Mouse (Mus musculus) right cerebral cortex, postnatal 36 days (tissue): ENCODE measurements around the gene Emb.
"Not testable (repeated sequence)": the region's sequence is repeated elsewhere in the genome, so short reads cannot be mapped to it uniquely, and the experiment has no call there.

Experiments used
- DNase-seq, 2 experiments: peaks; one replicate each; pipeline ENCODE4 v3.0.0; 2022; ENCODE audit warnings: low spot score in 2 of 2, mixed read lengths in 1 of 2

Emb gene

GRCm38 (mm10) chr13:117208236-117208635 is at the start of gene Emb:
Emb (plus strand) TSS chr13:117208536.
- DNase-seq: no peak

- DNase-seq: no peak
Observed at GRCm38 (mm10) chr13:117163906-117164305, 44.4 kb upstream of the Emb start.

- no peak for DNase-seq
Observed at GRCm38 (mm10) chr13:117165071-117165470, 43.3 kb upstream of the Emb start.

- DNase-seq: not testable (repeated sequence)
Observed at GRCm38 (mm10) chr13:117180912-117181311, 27.4 kb upstream of the Emb start.

- no peak for DNase-seq
Observed at GRCm38 (mm10) chr13:117183288-117183687, 25.0 kb upstream of the Emb start.

- no peak for DNase-seq
Observed at GRCm38 (mm10) chr13:117185329-117185728, 23.0 kb upstream of the Emb start.

- DNase-seq: no peak
Observed at GRCm38 (mm10) chr13:117192161-117192560, 16.2 kb upstream of the Emb start.

GRCm38 (mm10) chr13:117193422-117193983 is 14.8 kb upstream of the Emb start:
- DNase-seq: no peak

GRCm38 (mm10) chr13:117195569-117196495 is 12.5 kb upstream of the Emb start:
- DNase-seq: no peak

GRCm38 (mm10) chr13:117197666-117198065 is 10.7 kb upstream of the Emb start:
- DNase-seq: no peak

GRCm38 (mm10) chr13:117198402-117199083 is 9.8 kb upstream of the Emb start:
- peak in 1 of 2 experiments; percentile 62 for DNase-seq

- DNase-seq: no peak
Observed at GRCm38 (mm10) chr13:117202755-117203471, 5.4 kb upstream of the Emb start.

- DNase-seq: no peak
Observed at GRCm38 (mm10) chr13:117204685-117205084, 3.7 kb upstream of the Emb start.

GRCm38 (mm10) chr13:117206066-117206465 is 2.3 kb upstream of the Emb start:
- no peak for DNase-seq

GRCm38 (mm10) chr13:117211386-117211875 is 3.1 kb downstream of the Emb start:
- no peak for DNase-seq

- no peak for DNase-seq
Observed at GRCm38 (mm10) chr13:117215481-117215880, 7.1 kb downstream of the Emb start.

GRCm38 (mm10) chr13:117216126-117216525 is 7.8 kb downstream of the Emb start:
- no peak for DNase-seq

- DNase-seq: no peak
Observed at GRCm38 (mm10) chr13:117216752-117217363, 8.5 kb downstream of the Emb start.

GRCm38 (mm10) chr13:117217621-117218020 is 9.3 kb downstream of the Emb start:
- no peak for DNase-seq

GRCm38 (mm10) chr13:117218092-117218491 is 9.8 kb downstream of the Emb start:
- no peak for DNase-seq

- DNase-seq: no peak
Observed at GRCm38 (mm10) chr13:117219871-117220500, 11.7 kb downstream of the Emb start.
